Mouse (Mus musculus): Measurements from ENCODE around the gene Gabbr2.
A peak's percentile ranks its signal among the peaks of the same experiment; 100 is the strongest.

The Gabbr2 gene

DNA sequence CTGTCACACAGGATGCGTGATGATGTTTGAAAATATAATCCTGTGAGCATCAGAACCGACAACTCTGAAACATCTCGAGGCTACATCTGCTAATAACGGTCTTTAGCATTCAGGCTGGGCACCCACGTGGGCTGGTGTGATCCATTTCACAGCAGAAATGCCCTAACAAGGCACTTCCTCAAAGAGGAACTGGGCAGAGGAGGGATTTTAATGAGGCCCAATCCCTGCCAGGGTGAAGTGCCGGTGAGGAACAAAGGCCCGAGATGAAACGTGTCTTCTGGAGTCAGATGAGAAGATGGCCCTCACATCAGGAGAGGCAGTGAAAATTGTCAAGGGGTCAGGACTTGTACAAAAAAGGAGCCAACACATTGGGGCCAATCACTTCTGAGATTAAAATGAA lies 221.6 kb downstream of the Gabbr2 start:
- DNase-seq (ENCODE audit: low spot score in 2 of 2), result no peak

DNA sequence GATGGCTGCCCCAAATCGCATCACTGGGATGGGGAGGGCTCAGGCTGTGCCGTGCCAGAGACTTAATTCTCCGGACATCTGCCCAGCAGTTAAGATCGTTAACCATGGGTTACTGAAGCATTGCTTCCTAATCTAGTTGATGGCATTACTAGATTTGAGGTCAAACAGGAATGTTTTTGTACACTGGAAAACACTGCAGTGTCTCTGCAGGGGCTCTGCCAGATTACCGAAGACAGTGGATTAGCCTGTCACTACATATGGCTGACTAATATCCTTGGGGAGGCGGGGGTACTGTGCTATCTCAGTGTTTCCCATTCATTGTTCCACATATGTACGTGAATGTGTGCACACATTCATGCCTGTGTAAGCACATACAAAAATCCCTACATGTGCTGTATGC lies 225.3 kb downstream of the Gabbr2 start:
- no peak for DNase-seq (ENCODE audit: low spot score in 2 of 2)

DNA sequence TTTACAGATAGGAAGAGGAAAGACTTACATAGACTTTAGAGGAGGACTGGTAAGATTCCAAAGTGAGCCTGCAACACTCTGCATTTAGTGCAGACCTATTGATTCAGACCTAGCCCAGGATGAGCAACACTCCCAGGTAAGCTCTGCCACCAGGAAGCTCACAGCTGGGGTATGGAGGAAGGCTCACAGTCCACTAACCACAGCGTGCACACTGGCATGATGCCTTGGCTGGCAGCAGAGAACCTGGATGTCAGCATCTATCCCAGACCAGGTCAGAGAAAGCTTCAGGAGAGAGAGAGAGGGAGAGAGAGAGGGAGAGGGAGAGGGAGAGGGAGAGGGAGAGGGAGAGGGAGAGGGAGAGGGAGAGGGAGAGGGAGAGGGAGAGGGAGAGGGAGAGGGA lies 231.8 kb downstream of the Gabbr2 start:
- no peak for DNase-seq (ENCODE audit: low spot score in 2 of 2)

DNA sequence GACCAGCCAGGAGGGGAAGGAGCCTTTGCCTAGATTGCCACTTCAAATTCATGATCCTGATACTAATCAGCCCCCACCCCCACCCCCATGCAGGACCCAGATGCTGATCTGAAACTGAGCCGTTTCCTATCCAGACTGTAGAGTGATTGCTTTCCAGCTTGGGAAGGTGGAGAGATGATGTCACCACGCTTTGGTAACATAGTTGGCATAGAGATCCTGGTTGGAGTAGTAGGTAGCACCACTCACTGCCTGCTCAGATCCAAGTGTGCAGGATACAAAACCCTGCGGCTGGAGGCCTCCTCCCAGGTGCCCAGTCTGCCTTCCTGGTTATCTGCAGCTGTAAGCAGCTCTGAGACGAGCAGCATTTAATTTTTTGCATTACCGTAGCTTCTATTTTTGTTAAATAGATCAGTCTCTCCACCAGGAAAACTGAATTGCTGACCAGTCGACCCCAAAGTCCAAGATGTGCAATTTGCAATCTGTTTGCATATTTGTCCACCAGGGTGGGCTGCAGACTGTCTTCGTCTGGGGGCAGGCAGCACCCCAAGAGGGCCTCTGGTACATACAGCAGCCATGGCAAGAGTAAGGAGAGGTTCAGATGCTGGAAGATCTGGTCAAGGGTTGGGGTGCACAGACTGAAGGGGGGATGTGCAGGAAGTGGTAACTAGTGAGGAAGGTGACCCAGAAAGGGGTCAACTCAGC lies 233.2 kb downstream of the Gabbr2 start:
- no peak for DNase-seq (ENCODE audit: low spot score in 2 of 2)

DNA sequence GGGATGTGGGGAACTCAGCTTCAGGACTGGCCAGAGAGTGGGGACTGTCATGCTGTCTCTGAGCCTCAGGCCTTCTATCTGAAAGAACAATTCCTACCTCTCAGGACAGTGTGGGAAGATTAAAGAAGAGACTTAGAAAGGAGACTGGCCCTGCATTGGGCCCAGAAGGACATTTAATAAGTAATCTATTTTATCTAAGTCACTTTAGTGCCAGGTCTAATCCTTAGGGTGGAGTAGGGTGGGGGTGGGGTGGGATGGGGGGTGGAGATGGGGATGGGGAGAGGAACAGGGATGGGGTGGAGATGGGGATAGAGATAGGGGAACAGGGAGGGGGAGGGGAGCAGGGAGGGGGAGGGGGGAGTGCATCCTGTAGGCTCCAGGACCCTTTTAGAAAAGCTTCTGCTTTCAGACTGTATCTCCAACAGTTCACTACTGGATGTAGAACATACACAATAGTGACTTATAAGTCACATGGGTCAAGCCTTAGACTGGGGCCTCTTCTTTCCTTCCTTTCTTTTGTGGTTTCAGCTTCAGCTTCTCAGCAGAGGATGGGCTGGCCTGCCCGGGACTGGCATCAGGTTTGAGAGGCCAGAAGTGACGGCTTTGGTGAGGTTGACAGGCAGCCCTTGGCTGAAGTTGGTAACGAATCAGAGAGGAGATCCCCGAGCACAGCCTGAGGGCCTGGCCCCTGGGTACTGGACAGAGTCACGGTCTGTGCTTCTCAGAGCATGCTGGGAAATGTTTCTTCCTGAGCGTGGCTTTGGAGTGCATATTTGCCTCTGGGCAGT lies 237.1 kb downstream of the Gabbr2 start:
- no peak for DNase-seq (ENCODE audit: low spot score in 2 of 2)

DNA sequence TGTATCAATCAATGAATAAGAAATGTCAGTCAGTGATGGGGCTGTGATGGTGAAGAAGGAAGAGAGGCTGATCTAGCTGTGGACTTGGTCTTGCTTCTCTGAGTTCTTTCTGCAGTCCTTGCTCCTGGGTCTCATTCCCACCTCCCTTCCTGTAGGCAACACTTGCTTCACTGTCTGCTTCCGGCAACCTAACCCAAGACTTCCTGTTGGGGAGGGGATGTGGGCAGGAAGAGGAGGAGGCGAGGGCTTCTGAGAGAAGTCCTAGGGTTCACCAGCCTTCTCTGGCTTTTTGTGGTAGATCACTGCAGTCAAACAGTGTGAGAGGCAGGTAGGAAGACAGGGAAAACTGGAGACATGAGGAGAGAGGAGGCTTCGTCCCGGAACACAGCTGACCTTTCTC lies 239.4 kb downstream of the Gabbr2 start:
- DNase-seq (ENCODE audit: low spot score in 2 of 2), result no peak

DNA sequence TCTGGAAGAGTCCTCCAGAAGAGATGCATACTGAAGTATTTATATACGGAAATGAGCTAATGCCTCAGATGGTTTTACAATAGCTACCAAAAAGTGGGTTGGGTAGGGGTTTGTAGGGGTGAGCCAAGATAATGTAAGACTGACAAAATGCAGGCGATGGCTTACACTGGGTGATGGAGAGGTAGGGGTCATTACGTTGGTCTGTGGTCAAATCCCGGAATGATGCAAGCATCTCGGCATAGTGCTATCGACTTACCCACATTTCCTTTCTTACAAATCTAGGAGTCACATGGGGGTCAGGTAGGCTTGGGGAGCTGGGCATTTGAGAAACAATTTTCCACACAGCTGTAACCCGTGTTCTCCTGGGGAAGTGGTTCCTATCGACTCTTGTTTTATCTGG lies 242.7 kb downstream of the Gabbr2 start:
- no peak for DNase-seq (ENCODE audit: low spot score in 2 of 2)

DNA sequence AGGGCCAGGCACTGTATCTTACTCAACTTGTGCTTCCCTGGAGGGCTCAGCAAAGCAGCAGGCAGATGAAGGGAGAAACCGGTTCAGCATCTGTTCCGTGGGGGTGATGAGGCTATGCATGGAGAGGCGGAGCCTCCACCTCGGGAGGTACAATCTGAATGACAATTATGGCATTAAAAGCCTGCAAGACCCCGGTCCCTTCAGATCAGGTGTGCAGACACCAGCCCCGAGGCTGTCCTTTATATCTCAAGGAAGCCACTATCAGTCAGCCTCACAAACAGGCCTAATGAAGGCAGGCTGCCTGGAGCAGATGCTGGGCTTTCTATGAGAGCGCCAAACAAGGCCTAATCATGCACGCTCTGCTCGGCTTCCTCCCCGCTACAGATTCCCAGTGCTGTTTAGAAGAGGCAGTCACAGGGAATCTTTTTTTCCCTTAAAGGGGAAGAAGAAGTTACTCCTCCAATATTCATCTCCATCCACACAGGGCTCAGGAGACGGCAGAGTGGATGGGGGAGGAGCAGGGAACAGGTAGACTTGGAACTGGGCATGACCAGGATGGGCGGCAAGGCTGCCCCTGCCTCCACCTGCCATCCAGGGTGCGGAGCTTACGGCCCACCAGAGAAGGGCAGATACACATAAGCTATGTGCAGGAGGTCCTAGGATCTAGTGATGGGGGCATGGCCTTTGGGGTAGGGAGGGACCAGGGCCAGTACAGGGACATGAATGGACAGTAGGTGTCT lies 244.5 kb downstream of the Gabbr2 start:
- no peak for DNase-seq (ENCODE audit: low spot score in 2 of 2)

DNA sequence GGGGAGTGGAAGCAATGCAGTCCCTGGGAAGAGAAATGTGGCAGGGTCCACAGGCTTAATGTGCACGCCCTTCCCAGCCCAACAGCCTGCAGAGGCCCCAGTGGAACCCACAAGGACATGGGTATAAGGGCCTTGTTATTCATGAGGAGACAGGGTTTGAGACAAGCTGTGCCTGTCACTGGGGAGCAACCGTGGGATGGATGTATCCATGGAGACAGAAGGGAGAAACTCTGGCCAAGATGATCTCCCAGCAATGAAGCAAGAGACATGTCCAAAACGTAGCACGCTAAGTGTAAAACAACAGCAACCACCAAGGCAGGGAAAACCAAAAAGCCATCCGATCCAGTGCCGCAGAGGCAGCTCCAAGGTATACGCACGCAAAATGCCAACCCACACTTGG lies 246.1 kb downstream of the Gabbr2 start:
- no peak for DNase-seq (ENCODE audit: low spot score in 2 of 2)

DNA sequence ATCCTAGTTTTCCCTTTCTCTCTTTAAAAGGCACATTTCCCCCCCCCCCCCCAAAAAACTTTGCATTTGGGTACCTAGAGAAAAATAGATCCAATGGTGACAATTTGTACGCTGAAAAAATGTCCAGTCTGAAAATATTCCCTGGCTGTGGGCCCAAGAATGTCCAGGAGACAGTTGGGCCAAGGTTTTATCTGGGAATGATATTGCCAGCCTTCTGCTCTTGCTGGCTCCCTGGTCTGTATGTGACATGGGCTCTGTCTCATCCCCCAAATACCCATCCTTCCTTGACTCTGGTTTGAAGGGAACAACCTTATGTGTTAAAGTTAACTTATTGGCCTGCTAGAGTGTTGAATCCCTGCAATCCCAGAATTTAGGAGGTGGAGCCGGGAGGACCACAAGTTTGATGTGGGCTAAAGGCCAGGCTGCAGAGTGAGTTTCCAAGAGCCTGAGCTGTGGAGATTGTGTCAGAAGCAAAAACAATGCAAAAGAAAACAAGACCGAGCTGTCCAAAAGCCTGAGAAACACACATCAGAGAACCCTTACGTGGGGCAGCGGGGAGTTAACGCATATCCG lies 247.0 kb downstream of the Gabbr2 start:
- no peak for DNase-seq (ENCODE audit: low spot score in 2 of 2)

DNA sequence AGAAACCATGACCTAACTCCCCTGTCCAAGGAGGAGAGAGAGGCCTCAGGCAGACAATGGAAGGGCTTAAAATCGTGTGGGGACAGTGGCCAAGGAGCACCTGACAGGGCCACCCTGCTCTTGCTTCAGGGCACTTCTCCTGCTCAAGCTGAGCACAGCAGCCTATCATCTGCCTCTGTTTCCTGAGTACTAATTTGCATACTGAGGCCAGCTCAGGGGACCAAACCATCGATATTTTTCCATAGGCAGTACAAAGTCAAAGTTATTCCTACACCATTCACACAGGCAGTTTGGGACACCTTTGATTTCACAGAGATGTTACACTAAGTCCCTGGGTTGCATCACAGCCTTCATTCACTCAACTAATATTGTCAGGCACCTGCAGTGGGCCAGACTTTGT lies 249.1 kb downstream of the Gabbr2 start:
- DNase-seq (ENCODE audit: low spot score in 2 of 2), result no peak

DNA sequence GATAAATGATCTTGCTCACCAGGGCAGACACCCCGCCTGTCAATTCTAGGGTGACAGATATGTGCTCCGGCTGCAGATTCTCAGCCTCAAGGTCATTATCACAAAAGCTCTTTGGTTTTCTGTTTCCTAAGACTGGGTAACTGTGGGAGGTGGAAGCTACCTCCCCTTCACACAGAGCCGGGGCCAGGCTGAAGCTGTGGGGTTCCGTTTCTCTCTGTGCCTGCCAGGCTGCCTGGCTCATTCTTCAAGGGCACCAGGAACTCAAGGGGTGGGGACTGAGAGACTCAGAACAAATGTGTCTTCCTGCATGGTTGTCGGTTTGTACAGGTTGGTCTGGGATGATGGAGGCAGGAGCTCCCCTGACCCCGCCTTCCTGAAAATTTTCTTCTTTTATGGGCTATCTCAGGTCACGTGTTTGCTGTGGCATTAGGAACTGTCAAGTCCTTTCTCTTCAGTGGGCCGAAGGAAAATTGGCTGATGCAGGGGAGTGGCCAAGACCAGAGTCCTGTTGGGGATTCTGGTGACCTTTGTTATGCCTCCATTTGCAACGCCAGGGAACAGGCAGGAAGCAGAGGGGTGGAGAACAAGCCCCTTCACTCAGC lies 254.7 kb downstream of the Gabbr2 start:
- no peak for DNase-seq (ENCODE audit: low spot score in 2 of 2)

DNA sequence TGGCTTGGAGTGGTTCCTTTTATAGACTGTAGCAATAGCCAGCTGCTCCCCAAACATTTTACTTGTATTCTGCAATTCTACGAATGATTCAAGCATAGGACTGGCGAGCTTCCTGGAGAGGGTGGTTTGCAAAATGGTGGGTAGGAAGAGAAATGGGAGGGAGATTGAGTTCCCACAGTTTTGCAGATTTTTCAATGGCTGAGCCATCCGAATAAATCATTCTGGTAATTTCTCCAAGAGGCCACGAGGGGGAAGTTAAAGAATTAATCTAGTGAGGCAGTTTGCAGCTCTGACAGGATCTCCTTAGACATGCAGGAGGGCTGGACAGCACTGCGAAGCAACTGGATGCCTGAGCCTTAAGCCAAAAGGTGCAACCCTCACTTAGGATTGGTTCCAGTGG lies 256.8 kb downstream of the Gabbr2 start:
- DNase-seq (ENCODE audit: low spot score in 2 of 2), result no peak

DNA sequence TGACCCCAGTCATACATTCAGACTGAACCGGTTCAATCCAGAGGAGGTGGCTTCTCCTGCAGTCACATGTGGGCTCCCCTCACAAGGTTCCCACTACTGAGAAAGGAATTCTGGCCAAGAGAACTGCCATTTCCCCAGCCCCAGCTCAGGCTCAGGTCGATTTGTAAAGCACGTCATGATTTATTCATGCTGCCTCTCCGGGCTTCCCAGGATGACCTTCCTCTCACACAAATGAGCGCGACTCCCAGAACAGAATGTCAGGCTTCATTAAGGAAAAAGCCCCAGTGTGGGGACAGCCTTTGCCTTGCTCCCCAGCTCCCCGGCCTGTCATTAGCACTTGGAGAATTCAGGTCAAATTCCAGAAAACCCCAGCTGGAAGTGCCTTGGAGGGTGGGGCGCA lies 260.1 kb downstream of the Gabbr2 start:
- peak; percentile 30 to 57 for DNase-seq (ENCODE audit: low spot score in 2 of 2)

DNA sequence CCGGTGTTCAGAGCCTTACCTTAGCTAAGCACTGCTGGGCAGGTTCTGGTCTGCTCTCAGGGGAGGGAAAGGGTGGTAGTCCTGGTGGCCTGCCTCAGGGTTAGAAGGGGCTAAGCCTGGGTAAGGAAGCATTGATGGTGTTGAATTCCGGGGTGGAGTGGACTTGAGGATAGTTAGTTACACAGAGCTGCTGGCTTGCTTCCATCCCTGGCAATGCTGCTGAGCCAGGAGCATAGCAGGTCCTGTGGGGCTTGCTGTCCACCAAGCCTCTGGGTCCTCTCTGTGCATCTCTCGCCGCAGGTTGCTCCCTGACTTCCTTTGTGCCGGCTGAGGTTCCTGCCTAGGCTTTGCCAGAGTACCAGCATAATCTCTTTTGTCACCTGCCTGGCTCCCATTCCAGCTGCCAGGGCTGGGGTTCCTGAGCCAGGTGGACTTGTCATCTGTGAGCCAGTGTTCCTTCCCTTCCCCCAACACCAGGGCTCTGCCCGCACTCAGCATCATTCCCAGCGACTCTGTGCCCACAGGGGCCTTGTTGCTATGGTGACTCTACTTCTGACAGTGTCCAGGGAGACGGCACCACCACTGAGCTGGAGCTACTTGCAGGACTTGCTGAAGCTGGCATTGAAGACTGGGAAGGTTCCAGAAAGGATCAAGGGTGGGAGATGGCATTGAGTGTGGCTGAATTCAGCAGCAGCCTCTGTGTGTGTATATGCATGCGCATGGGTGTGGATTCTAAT lies 262.2 kb downstream of the Gabbr2 start:
- DNase-seq (ENCODE audit: low spot score in 2 of 2), result peak; percentile 44 to 59

DNA sequence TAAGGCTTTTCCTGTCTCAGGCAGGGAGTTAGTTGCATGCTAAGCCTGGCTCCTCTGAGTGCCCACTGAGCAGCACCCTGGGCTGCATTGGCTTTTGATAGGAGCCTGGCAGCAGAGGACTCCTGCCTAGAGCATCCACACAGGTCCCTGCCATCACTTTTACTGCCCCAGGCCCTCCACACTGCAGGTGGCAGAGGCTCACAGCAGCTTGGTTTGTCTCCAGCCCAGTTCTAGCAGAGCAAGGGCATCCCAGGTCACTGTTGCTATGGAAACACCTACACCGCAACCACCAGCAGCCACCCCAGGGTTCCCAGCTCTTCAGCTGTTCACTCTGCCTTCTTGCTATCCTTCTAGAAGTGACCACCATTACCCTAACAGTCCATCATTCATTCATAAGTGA lies 263.4 kb downstream of the Gabbr2 start:
- peak; percentile 31 to 54 for DNase-seq (ENCODE audit: low spot score in 2 of 2)

DNA sequence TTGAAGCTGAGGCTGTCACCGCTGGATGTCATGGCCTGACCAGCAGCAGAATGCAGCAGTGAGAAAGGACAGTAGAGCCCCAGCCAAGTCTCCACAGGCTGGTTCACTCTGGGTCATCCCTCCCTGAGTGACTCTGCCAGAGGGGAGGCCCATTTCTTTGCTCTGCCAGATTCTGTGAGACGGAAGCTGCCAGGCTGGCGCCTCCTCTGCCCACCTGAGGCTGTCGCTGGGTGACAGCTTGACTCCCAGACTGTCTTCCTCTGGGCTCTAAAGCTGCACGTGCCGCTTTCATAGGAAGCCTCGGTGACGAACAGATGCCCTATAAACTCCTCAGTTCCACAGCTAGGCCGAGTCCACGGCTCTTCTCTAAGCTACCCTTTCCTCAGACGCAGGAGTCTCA lies 264.5 kb downstream of the Gabbr2 start:
- DNase-seq (ENCODE audit: low spot score in 2 of 2), result no peak

DNA sequence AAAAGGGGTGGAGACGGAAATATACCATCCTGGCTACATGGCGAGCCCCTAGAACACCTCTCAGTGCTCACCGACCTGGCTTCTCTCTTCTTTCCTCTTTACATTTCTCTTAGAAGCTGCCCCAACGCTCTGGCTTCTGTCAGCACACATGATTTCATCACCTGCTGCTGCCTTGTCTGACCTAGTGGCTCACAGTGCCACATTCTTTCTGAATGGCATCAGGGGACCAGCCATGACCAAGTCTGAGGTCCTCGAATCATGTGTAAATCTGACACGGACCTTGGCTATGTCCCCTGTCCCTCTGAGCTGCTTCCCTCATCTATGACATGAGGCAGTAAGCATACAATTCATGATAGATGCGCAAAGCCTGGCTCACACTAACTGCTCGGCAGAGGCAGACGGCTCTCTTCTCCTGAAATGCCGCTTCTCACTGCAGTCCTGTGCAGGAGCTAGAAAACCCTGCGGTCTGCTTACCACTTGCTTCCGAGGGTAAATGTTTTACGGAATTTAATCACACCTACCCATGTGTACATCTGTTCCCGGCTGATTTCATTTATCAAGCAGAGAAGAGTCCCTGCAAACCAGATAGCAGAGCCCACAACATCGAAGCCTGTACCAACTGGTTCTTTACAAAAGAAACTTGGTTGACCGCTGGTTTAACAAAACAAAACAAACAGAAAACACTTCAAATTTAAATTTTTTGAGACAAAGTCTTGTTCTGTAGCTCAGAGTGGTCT lies 270.7 kb downstream of the Gabbr2 start:
- no peak for DNase-seq (ENCODE audit: low spot score in 2 of 2)

DNA sequence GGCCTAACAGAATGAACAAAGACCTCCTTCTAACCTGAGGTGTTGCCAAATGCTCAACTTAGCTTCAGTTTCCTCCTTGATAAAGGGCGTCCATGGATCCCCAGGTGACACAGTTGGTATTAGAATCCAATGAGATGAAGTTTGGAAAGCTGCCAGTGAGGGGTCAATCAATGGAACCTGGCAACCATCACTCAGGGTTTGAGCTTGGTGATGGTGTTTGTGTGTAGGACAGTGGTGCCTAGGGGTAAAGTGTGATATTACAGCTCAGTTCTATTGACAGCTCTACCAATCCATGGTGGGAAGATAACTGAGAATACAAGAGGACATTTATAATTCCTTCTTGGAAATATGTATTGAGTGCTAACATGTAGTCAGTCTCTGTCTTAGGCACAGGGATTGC lies 271.6 kb downstream of the Gabbr2 start:
- no peak for DNase-seq (ENCODE audit: low spot score in 2 of 2)

DNA sequence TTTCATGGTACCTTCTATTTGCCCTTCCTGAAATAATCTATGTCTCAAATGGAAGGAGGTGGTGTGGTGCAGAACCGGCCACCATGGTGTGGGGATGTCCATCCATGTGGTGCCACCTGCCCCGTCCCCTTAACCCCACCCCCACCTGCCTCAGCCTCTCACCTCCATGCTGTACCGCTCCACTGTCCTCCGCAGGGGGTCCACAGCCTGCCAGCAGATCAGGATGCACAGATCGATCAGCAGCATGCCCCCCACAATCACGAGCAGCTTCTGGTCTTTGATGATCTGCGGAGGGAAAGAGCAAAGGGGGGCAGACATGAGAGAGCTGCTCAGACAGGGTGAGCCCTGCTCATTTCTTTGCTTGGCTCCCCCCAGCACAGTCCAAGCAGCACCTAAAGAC lies 273.0 kb downstream of the Gabbr2 start:
- no peak for DNase-seq (ENCODE audit: low spot score in 2 of 2)

DNA sequence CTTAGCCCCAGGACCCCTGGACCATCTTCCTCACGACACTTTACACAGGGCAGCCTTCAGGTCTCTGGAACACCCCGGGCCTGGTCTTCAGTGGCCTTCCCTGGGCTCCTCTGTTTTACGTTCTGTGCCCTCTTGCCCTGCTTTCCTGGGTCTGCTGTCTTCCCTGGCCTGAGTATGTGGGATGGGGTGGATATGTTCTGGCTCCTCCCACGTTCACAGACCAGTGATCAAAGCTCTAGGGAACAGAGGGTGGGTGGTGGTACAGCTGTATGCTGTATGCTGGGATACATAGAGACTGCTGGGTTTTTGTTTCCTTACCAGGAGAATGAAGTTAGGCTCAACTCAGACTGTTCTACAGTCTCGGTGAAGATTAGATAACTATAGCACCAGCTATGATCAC lies 274.5 kb downstream of the Gabbr2 start:
- DNase-seq (ENCODE audit: low spot score in 2 of 2), result no peak

Data from frontal cortex, postnatal 10 days (tissue).